Mouse (Mus musculus) heart, embryonic 16.5 days (tissue): ENCODE results near the gene Hnrnpul1. TPM values are rescaled to one million over a fixed set of nuclear protein-coding genes. Genes with fewer than 3 reads are reported as not detected.

Experiments
- ATAC-seq: fragments of 200-750 bp; cut with Nextera tagmentation; replicated peaks from 2 replicates; pipeline ENCODE4 v1.8.0; 2017; ENCODE audit warnings: moderate number of reproducible peaks; ENCODE audit not compliant: insufficient read depth, low FRiP score; ENCODE audit errors: extremely low read depth
- H3K27ac ChIP-seq: fragments of 300-500 bp; sonication (generic); 2 replicates; pipeline ENCODE4 v1.5.1; 2014; ENCODE audit warnings: mild to moderate bottlenecking, low read length, control low read depth, moderate library complexity
- H3K27me3 ChIP-seq: fragments of 300-500 bp; sonication (generic); 2 replicates; pipeline ENCODE4 v1.6.1; 2014; ENCODE audit warnings: low read length, mixed read lengths; ENCODE audit not compliant: control insufficient read depth, insufficient read depth
- H3K36me3 ChIP-seq: fragments of 300-500 bp; sonication (generic); 2 replicates; pipeline ENCODE4 v1.6.1; 2014; ENCODE audit not compliant: control insufficient read depth, insufficient read depth
- H3K4me1 ChIP-seq: fragments of 300-500 bp; sonication (generic); 2 replicates; pipeline ENCODE4 v1.6.1; 2014; ENCODE audit warnings: low read length, mixed read lengths; ENCODE audit not compliant: control insufficient read depth, insufficient read depth
- H3K4me2 ChIP-seq: fragments of 300-500 bp; sonication (generic); 2 replicates; pipeline ENCODE4 v1.6.1; 2014; ENCODE audit warnings: low read depth, mild to moderate bottlenecking, control low read depth, low read length
- H3K4me3 ChIP-seq: fragments of 300-500 bp; sonication (generic); 2 replicates; pipeline ENCODE4 v1.5.1; 2014; ENCODE audit warnings: mild to moderate bottlenecking, control low read depth, low read length
- H3K9ac ChIP-seq: fragments of 300-500 bp; sonication (generic); 2 replicates; pipeline ENCODE4 v1.6.1; 2014; ENCODE audit warnings: low read length, control low read depth
- H3K9me3 ChIP-seq: fragments of 300-500 bp; sonication (generic); replicated peaks from 2 replicates; pipeline ENCODE4 v1.6.1; 2016; ENCODE audit warnings: low read length; ENCODE audit not compliant: control insufficient read depth
- WGBS: fragments of 180-500 bp; shearing (Covaris S2); extraction: QIAGEN DNeasy Blood & Tissue Kit; methylation state at CpG from one replicate; pipeline ENCODE4 v1.1.7; 2014; 5-methylcytosine and 5-hydroxymethylcytosine counted together
- polyA plus RNA-seq: library from polyadenylated mRNA; unstranded; fragments of >200 nt; fragmentation: Nextera tagmentation; extraction: Ambion mirVana; gene quantifications from 2 replicates; pipeline ENCODE4 v1.2.1, GENCODE M21; 2015

Hnrnpul1 gene
- polyA plus RNA-seq, 1 experiment from 2014 or later, result 34.4 TPM

GRCm38 (mm10) chr7:25683474-25684180, 70.9 kb downstream of the Hnrnpul1 start:
- Histone ChIP-seq H3K9ac (no peak overlapping the region), H3K4me2 (no peak overlapping the region), H3K27ac (peak overlapping the region; percentile 56; the same call in 1 of the 2 replicates), H3K27me3 (no peaks in the 10 kb centered on the region), H3K36me3 (no peaks in the 10 kb centered on the region), H3K9me3 (no peaks in the 10 kb centered on the region), H3K4me1 (peaks cover 22% of the 10 kb centered on the region), H3K4me3 (no peak overlapping the region)
- ATAC-seq, result no peak
- WGBS, result 33% methylated on average over 7 of the region's 7 CpGs

GRCm38 (mm10) chr7:25681341-25682231, 73.0 kb downstream of the Hnrnpul1 start:
- 48% methylated on average over 15 of the region's 15 CpGs for WGBS
- Histone ChIP-seq H3K27ac (0 out of 2 replicates have a peak overlapping the region, but pooled peaks have one; percentile 39), H3K9me3 (no peaks in the 10 kb centered on the region), H3K4me2 (peak overlapping the region; percentile 84), H3K9ac (0 out of 2 replicates have a peak overlapping the region, but pooled peaks have one; percentile 26), H3K36me3 (no peaks in the 10 kb centered on the region), H3K4me3 (peak overlapping the region; percentile 75), H3K27me3 (no peaks in the 10 kb centered on the region), H3K4me1 (peaks cover 22% of the 10 kb centered on the region)
- no peak for ATAC-seq

GRCm38 (mm10) chr7:25680514-25681258, 73.9 kb downstream of the Hnrnpul1 start, which contains the start of gene B9d2:
B9d2 (plus strand) TSS chr7:25680780.
- peaks cover 24% of the 10 kb centered on the region for H3K4me1 ChIP-seq
- no peaks in the 10 kb centered on the region for H3K9me3 ChIP-seq
- H3K27ac ChIP-seq, result peak within 1 kb of the TSS; percentile 90
- ATAC-seq, result peak; percentile 93
- no peaks in the 10 kb centered on the region for H3K36me3 ChIP-seq
- H3K4me3 ChIP-seq, result peak within 1 kb of the TSS; percentile 75
- peaks cover under 1% of the 10 kb centered on the region; the same call in 1 of the 2 replicates for H3K27me3 ChIP-seq
- WGBS, result under 1% methylated on average over 46 of the region's 46 CpGs
- peak within 1 kb of the TSS; percentile 84 for H3K4me2 ChIP-seq
- peak within 1 kb of the TSS; percentile 75 for H3K9ac ChIP-seq

GRCm38 (mm10) chr7:25679971-25680370, 74.6 kb downstream of the Hnrnpul1 start:
- Histone ChIP-seq H3K27me3 (peaks cover 7% of the 10 kb centered on the region), H3K36me3 (no peaks in the 10 kb centered on the region), H3K27ac (peak overlapping the region; percentile 90), H3K4me2 (peak overlapping the region; percentile 84), H3K4me1 (peaks cover 30% of the 10 kb centered on the region), H3K9ac (peak overlapping the region; percentile 75), H3K4me3 (peak overlapping the region; percentile 75), H3K9me3 (no peaks in the 10 kb centered on the region)
- no peak for ATAC-seq
- WGBS, result 4% methylated on average over 6 of the region's 6 CpGs

GRCm38 (mm10) chr7:25677013-25677412, 77.5 kb downstream of the Hnrnpul1 start:
- H3K9me3 ChIP-seq, result no peaks in the 10 kb centered on the region
- peak overlapping the region; percentile 42; the same call in 1 of the 2 replicates for H3K27ac ChIP-seq
- H3K4me1 ChIP-seq, result peaks cover 31% of the 10 kb centered on the region
- no peak for ATAC-seq
- H3K4me3 ChIP-seq, result no peak overlapping the region
- no peak overlapping the region for H3K4me2 ChIP-seq
- no peak overlapping the region for H3K9ac ChIP-seq
- 89% methylated on average over 7 of the region's 7 CpGs for WGBS
- peaks cover 22% of the 10 kb centered on the region for H3K27me3 ChIP-seq
- H3K36me3 ChIP-seq, result no peaks in the 10 kb centered on the region

GRCm38 (mm10) chr7:25676085-25676781, 78.3 kb downstream of the Hnrnpul1 start:
- Histone ChIP-seq H3K36me3 (no peaks in the 10 kb centered on the region), H3K4me2 (no peak overlapping the region), H3K27ac (peak overlapping the region; percentile 42), H3K27me3 (peaks cover 22% of the 10 kb centered on the region), H3K9me3 (no peaks in the 10 kb centered on the region), H3K9ac (no peak overlapping the region), H3K4me3 (no peak overlapping the region), H3K4me1 (peaks cover 31% of the 10 kb centered on the region)
- WGBS, result 39% methylated on average over 15 of the region's 15 CpGs
- peak; percentile 11; the same call in 1 of the 2 replicates for ATAC-seq

GRCm38 (mm10) chr7:25675405-25675804, 79.2 kb downstream of the Hnrnpul1 start:
- H3K9me3 ChIP-seq, result no peaks in the 10 kb centered on the region
- H3K9ac ChIP-seq, result no peak overlapping the region
- peak overlapping the region; percentile 75 for H3K4me2 ChIP-seq
- peaks cover 22% of the 10 kb centered on the region for H3K27me3 ChIP-seq
- 39% methylated on average over 6 of the region's 6 CpGs for WGBS
- H3K36me3 ChIP-seq, result no peaks in the 10 kb centered on the region
- no peak overlapping the region for H3K27ac ChIP-seq
- ATAC-seq, result no peak
- no peak overlapping the region; the same call in 1 of the 2 replicates for H3K4me3 ChIP-seq
- H3K4me1 ChIP-seq, result peaks cover 30% of the 10 kb centered on the region

- Histone ChIP-seq H3K4me2 (peak within 1 kb of the TSS; percentile 75), H3K27ac (no peak within 1 kb of the TSS), H3K27me3 (peaks cover 22% of the 10 kb centered on the region), H3K9me3 (no peaks in the 10 kb centered on the region), H3K36me3 (no peaks in the 10 kb centered on the region), H3K9ac (peak within 1 kb of the TSS; percentile 53), H3K4me1 (peaks cover 25% of the 10 kb centered on the region), H3K4me3 (peak within 1 kb of the TSS; percentile 46)
- 3% methylated on average over 29 of the region's 29 CpGs for WGBS
- ATAC-seq, result no peak
Observed at GRCm38 (mm10) chr7:25674719-25675300, 79.7 kb downstream of the Hnrnpul1 start, which contains the start of gene Tmem91. Tmem91 (minus strand) TSS chr7:25675166.
